Mouse (Mus musculus): ENCODE results near the gene Smarcc2. TPM values are rescaled to one million over a fixed set of nuclear protein-coding genes. Genes with fewer than 3 reads are reported as not detected.

Smarcc2 gene
- polyA plus RNA-seq, 1 experiment from 2014 or later = 185 TPM

GRCm38 (mm10) chr10:128422426-128422825, 36.6 kb upstream of the Smarcc2 start:
- no peaks in the 10 kb centered on the region for H3K4me1 ChIP-seq (ENCODE audit: control insufficient read depth, insufficient read depth, low read length)
- H3K4me2 ChIP-seq (ENCODE audit: low read length) = no peak overlapping the region
- H3K36me3 ChIP-seq (ENCODE audit: control insufficient read depth, insufficient read depth, low read length) = peaks cover 18% of the 10 kb centered on the region
- H3K4me3 ChIP-seq (ENCODE audit: low read depth, low read length) = no peak overlapping the region
- ATAC-seq = no peak
- WGBS = 80% methylated on average over 5 of the region's 5 CpGs
- no peaks in the 10 kb centered on the region for H3K27me3 ChIP-seq (ENCODE audit: control insufficient read depth, insufficient read depth, low read depth, low read length)
- no peaks in the 10 kb centered on the region for H3K9me3 ChIP-seq (replicated peaks; ENCODE audit: control insufficient read depth, low read length, poor library complexity, severe bottlenecking)
- no peak overlapping the region for H3K27ac ChIP-seq (ENCODE audit: low read length)
- H3K9ac ChIP-seq (ENCODE audit: low read depth, low read length) = no peak overlapping the region

- H3K27me3 ChIP-seq (ENCODE audit: control insufficient read depth, insufficient read depth, low read depth, low read length) = no peaks in the 10 kb centered on the region
- no peak overlapping the region for H3K9ac ChIP-seq (ENCODE audit: low read depth, low read length)
- peaks cover 21% of the 10 kb centered on the region for H3K36me3 ChIP-seq (ENCODE audit: control insufficient read depth, insufficient read depth, low read length)
- no peak overlapping the region for H3K4me2 ChIP-seq (ENCODE audit: low read length)
- ATAC-seq = no peak
- WGBS = 75% methylated on average over 7 of the region's 7 CpGs
- H3K27ac ChIP-seq (ENCODE audit: low read length) = no peak overlapping the region
- H3K4me3 ChIP-seq (ENCODE audit: low read depth, low read length) = no peak overlapping the region
- no peaks in the 10 kb centered on the region for H3K9me3 ChIP-seq (replicated peaks; ENCODE audit: control insufficient read depth, low read length, poor library complexity, severe bottlenecking)
- no peaks in the 10 kb centered on the region for H3K4me1 ChIP-seq (ENCODE audit: control insufficient read depth, insufficient read depth, low read length)
Measured at GRCm38 (mm10) chr10:128424604-128425003, 34.4 kb upstream of the Smarcc2 start.

DNA sequence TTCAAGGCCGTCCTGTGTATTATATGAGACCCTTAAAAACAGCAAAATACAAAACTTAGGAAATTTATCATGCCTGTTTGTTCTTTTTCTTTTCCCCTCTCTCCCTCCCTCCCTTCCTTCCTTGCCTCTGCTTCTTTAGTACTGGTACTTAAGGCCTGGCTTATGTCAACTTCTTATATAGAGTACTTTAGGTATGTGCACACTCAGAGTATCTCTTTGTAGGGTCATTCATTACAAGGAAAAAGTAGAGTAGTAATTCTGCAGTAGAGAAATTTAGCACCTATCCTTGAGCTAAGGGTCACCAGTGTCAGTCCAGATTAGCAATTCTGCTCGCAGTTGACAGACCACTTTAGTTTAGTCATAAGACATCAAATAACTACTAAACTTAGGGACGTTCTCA, 33.8 kb upstream of the Smarcc2 start:
- Histone ChIP-seq H3K27ac (ENCODE audit: low read length) (no peak overlapping the region), H3K4me3 (ENCODE audit: low read depth, low read length) (no peak overlapping the region), H3K4me2 (ENCODE audit: low read length) (no peak overlapping the region), H3K36me3 (ENCODE audit: control insufficient read depth, insufficient read depth, low read length) (peaks cover 24% of the 10 kb centered on the region), H3K9me3 (replicated peaks; ENCODE audit: control insufficient read depth, low read length, poor library complexity, severe bottlenecking) (no peaks in the 10 kb centered on the region), H3K9ac (ENCODE audit: low read depth, low read length) (no peak overlapping the region), H3K27me3 (ENCODE audit: control insufficient read depth, insufficient read depth, low read depth, low read length) (no peaks in the 10 kb centered on the region), H3K4me1 (ENCODE audit: control insufficient read depth, insufficient read depth, low read length) (no peaks in the 10 kb centered on the region)
- ATAC-seq = no peak
- 94% methylated on average over 3 of the region's 3 CpGs for WGBS

- Histone ChIP-seq H3K36me3 (ENCODE audit: control insufficient read depth, insufficient read depth, low read length) (peaks cover 13% of the 10 kb centered on the region; the same call in 1 of the 2 replicates), H3K27ac (ENCODE audit: low read length) (no peak overlapping the region), H3K4me3 (ENCODE audit: low read depth, low read length) (no peak overlapping the region), H3K27me3 (ENCODE audit: control insufficient read depth, insufficient read depth, low read depth, low read length) (no peaks in the 10 kb centered on the region), H3K9ac (ENCODE audit: low read depth, low read length) (no peak overlapping the region), H3K4me2 (ENCODE audit: low read length) (no peak overlapping the region), H3K4me1 (ENCODE audit: control insufficient read depth, insufficient read depth, low read length) (no peaks in the 10 kb centered on the region), H3K9me3 (replicated peaks; ENCODE audit: control insufficient read depth, low read length, poor library complexity, severe bottlenecking) (no peaks in the 10 kb centered on the region)
- ATAC-seq = no peak
- 96% methylated on average over 5 of the region's 5 CpGs for WGBS
Measured at GRCm38 (mm10) chr10:128429052-128429451, 30.0 kb upstream of the Smarcc2 start.

DNA sequence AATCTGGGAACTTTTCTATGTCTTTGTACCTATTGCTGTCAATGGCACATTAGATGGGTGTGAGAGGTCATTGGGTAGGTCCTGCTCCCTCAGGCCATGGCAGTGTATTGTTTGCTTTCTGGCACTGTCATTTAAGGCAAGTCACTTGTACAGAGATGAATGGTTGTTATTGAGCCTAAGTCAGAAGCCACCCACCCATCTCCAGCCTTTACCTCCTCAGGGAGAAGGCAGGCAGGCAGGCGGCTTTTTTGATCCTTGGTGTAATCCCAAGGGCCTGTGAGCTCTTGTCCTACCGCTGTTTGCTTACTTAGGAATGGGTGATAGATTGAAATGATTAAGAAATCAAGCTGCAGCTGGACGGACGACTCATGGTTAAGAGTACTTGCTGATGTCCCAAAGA, 29.6 kb upstream of the Smarcc2 start:
- H3K4me1 ChIP-seq (ENCODE audit: control insufficient read depth, insufficient read depth, low read length) = no peaks in the 10 kb centered on the region
- no peak overlapping the region for H3K27ac ChIP-seq (ENCODE audit: low read length)
- 85% methylated on average over 4 of the region's 4 CpGs for WGBS
- H3K27me3 ChIP-seq (ENCODE audit: control insufficient read depth, insufficient read depth, low read depth, low read length) = no peaks in the 10 kb centered on the region
- no peak overlapping the region for H3K4me3 ChIP-seq (ENCODE audit: low read depth, low read length)
- H3K9me3 ChIP-seq (replicated peaks; ENCODE audit: control insufficient read depth, low read length, poor library complexity, severe bottlenecking) = no peaks in the 10 kb centered on the region
- no peak overlapping the region for H3K4me2 ChIP-seq (ENCODE audit: low read length)
- no peak for ATAC-seq
- H3K9ac ChIP-seq (ENCODE audit: low read depth, low read length) = no peak overlapping the region
- peaks cover 13% of the 10 kb centered on the region; the same call in 1 of the 2 replicates for H3K36me3 ChIP-seq (ENCODE audit: control insufficient read depth, insufficient read depth, low read length)

DNA sequence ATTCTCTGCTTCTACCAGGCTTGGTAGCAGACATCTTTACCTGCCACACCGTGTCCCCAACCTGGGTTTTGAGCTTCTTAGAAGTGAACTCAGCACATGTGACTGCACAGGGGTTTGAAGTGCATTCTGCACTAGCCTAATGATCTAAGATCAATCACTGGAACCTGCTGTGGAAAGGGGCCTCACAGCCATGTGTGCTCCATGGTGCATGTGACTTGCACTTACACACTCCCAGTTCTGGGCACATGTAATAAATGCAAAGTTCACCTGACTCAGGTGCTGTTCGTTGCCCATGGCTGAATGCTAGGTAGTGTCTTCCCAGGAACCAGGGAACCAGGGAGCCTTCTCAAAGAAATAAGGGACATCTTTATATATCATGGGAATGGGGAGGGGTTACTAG, 25.6 kb upstream of the Smarcc2 start:
- H3K27me3 ChIP-seq (ENCODE audit: control insufficient read depth, insufficient read depth, low read depth, low read length) = no peaks in the 10 kb centered on the region
- 98% methylated on average over 2 of the region's 2 CpGs for WGBS
- no peak overlapping the region for H3K4me3 ChIP-seq (ENCODE audit: low read depth, low read length)
- H3K9me3 ChIP-seq (replicated peaks; ENCODE audit: control insufficient read depth, low read length, poor library complexity, severe bottlenecking) = no peaks in the 10 kb centered on the region
- H3K4me2 ChIP-seq (ENCODE audit: low read length) = no peak overlapping the region
- H3K27ac ChIP-seq (ENCODE audit: low read length) = no peak overlapping the region
- ATAC-seq = no peak
- H3K36me3 ChIP-seq (ENCODE audit: control insufficient read depth, insufficient read depth, low read length) = peaks cover 28% of the 10 kb centered on the region
- H3K4me1 ChIP-seq (ENCODE audit: control insufficient read depth, insufficient read depth, low read length) = no peaks in the 10 kb centered on the region
- no peak overlapping the region for H3K9ac ChIP-seq (ENCODE audit: low read depth, low read length)

DNA sequence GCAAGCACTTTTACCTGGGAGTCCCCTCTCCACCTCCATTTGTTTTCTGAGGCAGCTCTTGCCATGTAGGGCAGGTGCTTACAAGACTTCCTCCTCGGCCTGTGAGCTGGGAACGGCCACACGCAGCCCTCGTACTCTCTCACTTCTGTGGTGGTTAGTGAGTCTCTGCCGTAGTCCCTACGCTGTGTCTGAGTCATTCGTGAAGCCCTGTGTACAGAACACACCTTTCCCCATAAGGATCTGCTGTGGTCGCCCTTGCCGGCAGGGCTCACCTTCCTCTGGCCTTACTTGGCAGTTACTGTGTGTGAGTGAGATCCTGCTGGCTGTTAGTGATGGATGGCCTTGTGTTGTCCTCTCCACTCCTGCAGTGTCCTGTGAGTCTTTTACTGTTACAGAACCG, 24.4 kb upstream of the Smarcc2 start:
- Histone ChIP-seq H3K27ac (ENCODE audit: low read length) (no peak overlapping the region), H3K27me3 (ENCODE audit: control insufficient read depth, insufficient read depth, low read depth, low read length) (no peaks in the 10 kb centered on the region), H3K9ac (ENCODE audit: low read depth, low read length) (no peak overlapping the region), H3K4me3 (ENCODE audit: low read depth, low read length) (no peak overlapping the region), H3K9me3 (replicated peaks; ENCODE audit: control insufficient read depth, low read length, poor library complexity, severe bottlenecking) (no peaks in the 10 kb centered on the region), H3K4me1 (ENCODE audit: control insufficient read depth, insufficient read depth, low read length) (no peaks in the 10 kb centered on the region), H3K4me2 (ENCODE audit: low read length) (no peak overlapping the region), H3K36me3 (ENCODE audit: control insufficient read depth, insufficient read depth, low read length) (peaks cover 30% of the 10 kb centered on the region)
- 89% methylated on average over 10 of the region's 10 CpGs for WGBS
- no peak for ATAC-seq

DNA sequence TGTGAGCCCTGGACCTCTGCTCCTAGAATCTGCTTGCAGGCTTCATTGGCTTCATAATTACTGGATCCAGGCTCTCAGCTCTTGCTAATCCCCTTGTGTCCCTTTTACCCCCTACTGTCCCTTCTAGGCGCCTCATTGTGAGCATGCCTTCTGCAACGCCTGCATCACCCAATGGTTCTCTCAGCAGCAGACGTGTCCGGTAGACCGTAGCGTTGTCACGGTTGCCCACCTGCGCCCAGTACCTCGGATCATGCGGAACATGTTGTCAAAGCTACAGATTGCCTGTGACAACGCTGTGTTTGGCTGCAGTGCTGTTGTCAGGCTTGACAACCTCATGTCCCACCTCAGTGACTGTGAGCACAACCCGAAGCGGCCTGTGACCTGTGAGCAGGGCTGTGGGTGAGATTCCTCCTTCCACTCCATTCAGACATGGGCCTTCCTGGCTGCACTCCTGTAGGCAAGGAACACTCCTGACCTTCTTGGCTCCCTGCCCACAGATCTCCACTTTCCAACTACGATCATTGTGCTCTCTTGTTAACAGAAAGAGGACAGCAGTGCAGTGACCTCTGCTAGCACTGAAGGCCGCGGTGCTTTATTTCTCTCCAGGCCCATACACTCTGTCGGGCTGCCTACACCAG, 23.7 kb upstream of the Smarcc2 start:
- Histone ChIP-seq H3K4me2 (ENCODE audit: low read length) (no peak overlapping the region), H3K27ac (ENCODE audit: low read length) (no peak overlapping the region), H3K9ac (ENCODE audit: low read depth, low read length) (no peak overlapping the region), H3K4me3 (ENCODE audit: low read depth, low read length) (no peak overlapping the region), H3K4me1 (ENCODE audit: control insufficient read depth, insufficient read depth, low read length) (no peaks in the 10 kb centered on the region), H3K36me3 (ENCODE audit: control insufficient read depth, insufficient read depth, low read length) (peaks cover 29% of the 10 kb centered on the region), H3K27me3 (ENCODE audit: control insufficient read depth, insufficient read depth, low read depth, low read length) (no peaks in the 10 kb centered on the region), H3K9me3 (replicated peaks; ENCODE audit: control insufficient read depth, low read length, poor library complexity, severe bottlenecking) (no peaks in the 10 kb centered on the region)
- WGBS = 64% methylated on average over 17 of the region's 17 CpGs
- ATAC-seq = no peak

DNA sequence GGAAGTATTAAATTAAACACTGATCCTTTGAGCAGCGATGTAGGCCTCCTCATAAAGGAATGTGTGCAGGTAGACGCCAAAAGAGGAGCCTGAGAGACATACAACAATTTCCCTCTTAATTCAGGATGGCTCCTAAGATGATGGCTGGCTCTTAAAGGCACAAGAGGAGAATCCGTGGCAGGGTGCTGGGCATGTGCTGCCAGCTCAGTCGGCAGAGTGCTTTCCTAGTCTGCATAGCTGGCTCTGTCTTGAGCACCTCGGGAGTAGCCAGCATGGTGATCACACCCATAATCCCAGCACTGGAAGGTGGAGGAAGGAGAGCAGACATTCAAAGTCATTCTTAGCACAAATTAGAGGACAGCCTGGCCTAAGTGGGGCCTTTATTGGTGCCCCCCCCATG, 23.2 kb upstream of the Smarcc2 start:
- no peak overlapping the region for H3K9ac ChIP-seq (ENCODE audit: low read depth, low read length)
- no peaks in the 10 kb centered on the region for H3K9me3 ChIP-seq (replicated peaks; ENCODE audit: control insufficient read depth, low read length, poor library complexity, severe bottlenecking)
- WGBS = 87% methylated on average over 5 of the region's 5 CpGs
- H3K27ac ChIP-seq (ENCODE audit: low read length) = no peak overlapping the region
- no peak overlapping the region for H3K4me3 ChIP-seq (ENCODE audit: low read depth, low read length)
- peaks cover 29% of the 10 kb centered on the region for H3K36me3 ChIP-seq (ENCODE audit: control insufficient read depth, insufficient read depth, low read length)
- no peaks in the 10 kb centered on the region for H3K4me1 ChIP-seq (ENCODE audit: control insufficient read depth, insufficient read depth, low read length)
- no peak overlapping the region for H3K4me2 ChIP-seq (ENCODE audit: low read length)
- no peak for ATAC-seq
- H3K27me3 ChIP-seq (ENCODE audit: control insufficient read depth, insufficient read depth, low read depth, low read length) = no peaks in the 10 kb centered on the region
